Mouse (Mus musculus): ENCODE data around the gene Fank1.

Fank1 gene

DNA sequence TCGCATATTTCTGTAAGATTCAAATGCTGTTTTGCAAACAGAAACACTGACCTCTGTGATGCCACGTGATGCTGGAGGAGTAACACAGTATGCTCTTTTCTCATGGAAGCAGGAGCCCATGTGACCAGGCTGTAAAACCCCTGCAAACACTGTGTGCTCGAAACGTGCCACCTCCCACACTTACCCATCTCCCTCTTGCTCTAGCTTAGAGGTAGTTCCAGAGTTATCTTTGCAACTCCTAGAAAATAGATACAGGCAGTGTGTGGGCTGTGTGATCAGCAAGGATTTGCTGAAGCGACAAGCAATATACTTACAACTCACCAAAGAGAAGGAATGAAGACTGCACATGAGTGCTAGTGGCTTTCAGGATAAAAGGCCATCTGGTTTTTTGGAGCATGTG lies 8.1 kb upstream of the Fank1 start:
- no peak for DNase-seq

DNA sequence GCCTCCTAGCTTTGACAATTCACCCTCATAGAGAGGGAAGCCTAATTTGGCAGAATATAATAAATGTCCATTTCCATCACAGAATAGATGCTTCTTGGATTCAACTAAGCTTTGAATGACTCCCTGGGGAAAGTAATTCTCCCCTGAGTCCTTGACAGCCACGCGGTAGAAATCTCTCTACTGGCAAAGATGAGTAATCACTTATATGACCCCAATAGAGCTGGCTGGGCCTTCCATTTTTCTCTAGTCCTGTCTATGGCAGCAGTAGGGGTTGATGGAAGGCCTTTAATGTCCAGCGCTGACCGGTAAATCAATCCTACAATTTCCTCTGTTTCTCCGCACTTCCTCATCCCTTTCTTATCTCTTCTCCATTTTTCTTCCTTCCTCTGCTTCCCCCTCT lies 1.5 kb upstream of the Fank1 start:
- DNase-seq, result no peak

DNA sequence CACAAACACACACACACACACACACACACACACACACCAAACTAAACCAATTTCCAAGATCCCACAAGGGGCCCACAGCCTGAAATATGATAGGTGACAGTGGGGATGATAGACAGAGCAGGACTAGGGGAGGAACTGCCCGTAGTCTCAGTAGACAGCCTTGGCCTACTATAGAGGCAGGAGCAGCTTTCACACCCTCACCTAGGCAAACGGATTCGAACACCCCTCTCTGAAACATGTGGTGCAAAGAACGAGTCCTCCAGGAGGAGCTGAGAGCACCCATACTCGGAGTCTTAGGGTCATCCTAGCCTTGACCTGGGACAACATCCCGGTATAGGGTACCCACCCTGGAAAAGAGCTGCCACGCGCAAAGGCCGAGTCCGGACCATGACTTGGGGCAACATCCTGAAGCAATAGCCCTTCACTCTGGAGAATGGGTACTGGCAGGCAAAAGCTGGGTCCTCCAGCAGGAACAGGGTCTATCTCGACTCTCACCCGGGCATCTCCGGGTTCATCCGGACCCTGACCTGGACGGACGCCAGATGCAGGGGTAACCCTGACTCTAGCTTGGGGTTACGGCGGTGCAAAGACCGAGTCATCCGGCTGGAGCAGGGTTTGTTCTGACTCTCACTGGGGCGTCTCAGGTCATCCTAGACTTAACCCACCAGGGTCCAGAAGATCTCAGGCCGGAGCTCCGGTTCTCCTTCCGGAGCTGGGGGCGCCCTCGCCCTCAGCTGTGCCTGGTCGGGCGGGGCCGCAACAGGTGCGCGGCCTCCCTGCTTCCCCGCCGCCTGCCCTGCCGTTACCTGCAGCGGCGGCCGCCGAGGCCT lies 650 bp upstream of the Fank1 start:
- DNase-seq, result peak; percentile 53

- no peak for DNase-seq
Observed at GRCm38 (mm10) chr7:133781583-133781982, 4.9 kb downstream of the Fank1 start.

GRCm38 (mm10) chr7:133781991-133782390 lies 5.3 kb downstream of the Fank1 start:
- DNase-seq, result no peak

GRCm38 (mm10) chr7:133782717-133783435 lies 6.2 kb downstream of the Fank1 start, which contains the start of gene Dhx32:
TSS of gene Dhx32 (minus strand) at chr7:133782726.
- peak; percentile 80 for DNase-seq

DNA sequence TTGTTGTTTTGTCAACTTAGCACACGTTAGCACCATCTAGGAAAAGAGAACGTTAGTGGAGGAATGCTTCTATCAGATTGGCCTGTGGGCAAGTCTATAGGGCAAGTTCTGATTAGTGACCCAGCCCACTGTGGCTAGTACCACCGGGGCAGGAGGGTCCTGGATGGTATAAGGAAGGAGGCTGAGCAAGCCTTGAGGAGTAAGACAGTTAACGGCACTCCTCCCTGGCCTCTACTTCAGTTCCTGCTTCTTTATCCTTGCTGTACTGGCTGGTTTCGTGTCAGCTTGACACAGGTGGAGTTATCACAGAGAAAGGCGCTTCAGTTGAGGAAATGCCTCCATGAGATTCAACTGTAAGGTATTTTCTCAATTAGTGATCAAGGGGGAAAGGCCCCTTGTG lies 10.9 kb downstream of the Fank1 start:
- no peak for DNase-seq

DNA sequence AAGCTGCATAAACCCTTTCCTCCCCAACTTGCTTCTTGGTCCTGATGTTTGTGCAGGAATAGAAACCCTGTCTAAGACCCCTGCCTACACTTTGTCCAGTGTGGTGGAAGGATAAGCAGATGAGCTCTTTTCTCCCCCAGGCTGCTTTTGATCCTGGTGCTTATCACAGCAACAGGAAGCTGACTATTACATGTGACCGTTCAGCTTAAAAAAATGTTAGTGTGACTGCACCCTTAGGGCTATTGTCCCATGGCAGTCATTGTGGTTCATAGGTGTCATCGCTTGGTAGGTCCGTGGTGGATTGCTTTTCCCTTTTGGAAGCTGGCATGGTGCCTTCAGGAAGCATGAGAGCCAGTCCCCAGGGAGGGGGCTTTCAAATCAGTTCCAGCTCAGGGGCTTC lies 11.5 kb downstream of the Fank1 start:
- no peak for DNase-seq

- DNase-seq, result no peak
Observed at GRCm38 (mm10) chr7:133790171-133790570, 13.5 kb downstream of the Fank1 start.

DNA sequence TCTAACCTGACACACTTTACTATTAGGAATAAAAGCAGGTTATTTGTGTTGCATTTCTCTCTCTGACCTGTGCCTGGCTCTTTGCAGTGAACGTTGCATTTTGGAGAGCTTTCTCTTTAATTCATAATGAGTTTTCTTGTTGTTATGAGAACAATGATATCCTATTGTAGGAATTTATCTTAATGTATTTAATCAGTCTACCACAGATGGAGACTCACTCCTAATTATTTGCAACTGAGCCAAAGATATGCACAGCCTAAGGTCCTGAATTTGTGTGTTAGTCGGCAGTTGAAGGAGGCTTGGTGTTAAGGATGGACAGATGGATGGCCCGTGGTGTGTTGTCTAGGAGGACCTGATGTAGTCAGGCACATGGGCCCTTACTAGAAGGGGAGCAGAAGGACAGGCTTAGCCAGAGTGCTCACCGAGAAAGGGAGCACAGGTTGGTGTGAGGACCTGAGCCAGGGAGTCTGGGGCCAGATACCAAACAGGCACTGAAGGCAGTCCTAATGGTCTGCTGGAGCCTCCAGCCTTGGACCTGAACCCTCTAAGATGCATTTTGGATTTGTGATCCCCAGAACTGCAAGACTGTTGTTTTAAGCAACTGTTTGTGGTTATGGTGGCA lies 14.1 kb downstream of the Fank1 start:
- no peak for DNase-seq

DNA sequence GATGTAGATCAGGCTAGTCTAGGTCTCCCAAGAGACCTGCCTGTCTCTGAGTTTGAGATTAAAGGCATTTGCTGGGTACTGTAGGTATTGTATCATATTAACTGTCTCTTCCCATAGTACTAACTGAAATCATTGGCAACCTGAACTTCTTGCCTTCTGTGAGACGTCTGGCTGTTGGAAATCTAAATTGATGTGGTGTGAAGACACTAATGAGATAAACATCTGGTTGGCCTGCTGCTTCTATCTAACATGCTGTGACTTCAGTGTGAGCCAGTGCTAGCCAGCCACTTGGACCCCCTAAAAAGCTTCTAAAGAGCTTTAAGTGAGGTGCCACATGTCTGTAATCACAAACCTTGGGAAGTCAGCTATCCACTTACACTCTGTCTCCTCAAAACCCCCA lies 16.1 kb downstream of the Fank1 start:
- DNase-seq, result no peak

GRCm38 (mm10) chr7:133793248-133794131 lies 16.8 kb downstream of the Fank1 start:
- peak; percentile 42 for DNase-seq

- no peak for DNase-seq
Observed at GRCm38 (mm10) chr7:133794720-133795119, 18.1 kb downstream of the Fank1 start.

DNA sequence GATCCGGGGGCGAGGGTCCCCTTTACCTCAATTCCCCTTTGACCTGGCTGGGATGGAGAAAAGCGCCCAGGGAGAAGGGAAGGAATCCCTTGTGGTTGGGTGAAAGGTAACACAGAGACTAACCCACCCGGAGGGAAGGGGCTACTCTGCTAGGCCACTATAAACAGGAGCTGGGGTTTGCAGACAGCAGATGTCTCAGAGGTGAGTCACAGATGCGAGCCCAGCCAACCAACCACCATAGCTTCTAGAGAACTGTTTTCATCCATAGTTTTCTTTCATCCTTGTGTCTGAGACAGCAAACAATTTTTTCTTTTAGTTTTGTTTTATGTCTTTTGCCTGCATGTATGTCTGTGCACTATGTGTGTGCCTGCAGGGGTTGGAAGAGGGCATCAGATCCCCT lies 23.3 kb downstream of the Fank1 start:
- DNase-seq, result no peak

- DNase-seq, result peak; percentile 30
Observed at GRCm38 (mm10) chr7:133801823-133802222, 25.2 kb downstream of the Fank1 start.

DNA sequence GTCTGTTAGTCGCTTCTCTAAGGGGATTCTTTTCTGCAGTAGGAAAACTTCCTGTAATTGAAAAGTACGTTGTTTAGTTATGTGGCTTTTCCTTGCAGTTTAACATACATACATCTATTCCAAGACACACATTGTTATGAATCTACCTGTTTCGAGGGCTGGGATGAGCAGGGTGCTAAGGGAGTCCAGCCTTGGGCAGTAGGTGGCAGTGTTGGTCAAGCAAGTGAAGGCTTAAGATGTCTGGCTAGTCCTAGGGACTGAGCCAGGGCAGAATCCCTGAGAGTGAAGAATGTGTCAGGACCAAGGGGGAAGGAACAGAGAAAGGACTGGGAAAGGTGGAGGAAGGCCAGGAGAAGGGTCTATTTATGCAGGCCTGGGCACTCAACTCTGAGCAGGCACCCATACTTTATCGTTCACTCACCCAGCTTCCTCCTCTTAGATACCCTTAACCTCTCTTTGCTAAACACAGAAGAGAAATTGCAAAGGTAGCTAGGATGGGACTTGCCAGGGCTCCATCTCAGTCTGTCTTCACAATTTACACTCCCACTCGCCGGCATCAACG lies 29.0 kb downstream of the Fank1 start:
- peak; percentile 78 for DNase-seq

GRCm38 (mm10) chr7:133812927-133813326 lies 36.3 kb downstream of the Fank1 start:
- no peak for DNase-seq

DNA sequence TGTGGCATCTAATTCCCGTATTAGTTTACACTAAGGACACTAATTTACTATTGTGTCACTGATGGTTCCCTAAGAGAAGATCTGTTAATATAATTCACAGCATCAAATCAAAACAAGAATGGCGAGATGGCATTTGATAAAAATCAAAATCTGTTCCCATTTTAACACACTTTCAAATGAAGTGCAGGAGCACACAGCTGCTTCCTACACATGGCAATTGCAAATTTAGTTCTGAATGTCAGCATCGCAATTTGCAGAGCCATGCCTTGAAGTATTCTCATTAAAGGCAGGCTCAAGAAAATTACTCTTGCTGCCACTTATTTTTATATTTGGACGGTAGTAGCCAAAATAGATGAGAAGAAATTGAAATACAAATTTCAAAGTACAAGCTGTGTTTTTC lies 36.7 kb downstream of the Fank1 start:
- no peak for DNase-seq

DNA sequence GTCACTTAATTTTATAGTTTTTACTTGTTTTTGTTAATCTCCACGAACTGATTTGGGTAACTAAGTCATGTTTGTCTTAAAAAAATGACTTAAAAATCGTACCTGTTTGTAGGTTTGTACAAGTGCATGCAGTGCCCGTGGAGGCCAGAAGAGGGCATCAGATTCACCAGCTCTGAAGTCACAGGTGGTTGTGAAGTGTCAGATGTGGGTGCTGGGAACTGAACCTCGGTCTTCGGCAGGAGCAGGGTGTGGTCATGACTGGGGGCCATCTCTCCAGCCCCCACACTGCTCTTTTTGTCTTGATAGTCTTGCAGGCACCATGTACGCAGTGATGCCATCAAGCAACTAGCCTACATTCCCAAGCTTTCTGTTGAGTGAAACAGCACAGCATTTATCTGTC lies 47.1 kb downstream of the Fank1 start:
- no peak for DNase-seq

DNA sequence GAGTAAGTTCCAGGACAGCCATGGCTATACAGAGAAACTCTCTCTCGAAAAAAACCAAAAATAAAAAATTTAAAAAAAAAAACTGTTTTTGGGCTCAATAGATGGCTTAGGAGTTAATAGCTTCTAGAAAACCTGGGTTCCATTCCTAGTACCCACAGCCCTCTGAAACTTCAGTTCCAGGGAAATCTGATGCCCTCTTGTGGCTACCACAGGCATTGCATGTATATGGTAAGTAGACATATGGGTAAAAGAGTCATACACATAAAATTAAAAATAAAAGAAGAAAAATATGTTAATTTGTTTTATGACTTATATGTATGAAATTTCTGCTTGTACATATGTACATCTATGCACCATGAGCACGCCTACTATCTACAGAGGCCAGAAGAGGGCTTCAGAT lies 47.9 kb downstream of the Fank1 start:
- peak; percentile 10 for DNase-seq

DNA sequence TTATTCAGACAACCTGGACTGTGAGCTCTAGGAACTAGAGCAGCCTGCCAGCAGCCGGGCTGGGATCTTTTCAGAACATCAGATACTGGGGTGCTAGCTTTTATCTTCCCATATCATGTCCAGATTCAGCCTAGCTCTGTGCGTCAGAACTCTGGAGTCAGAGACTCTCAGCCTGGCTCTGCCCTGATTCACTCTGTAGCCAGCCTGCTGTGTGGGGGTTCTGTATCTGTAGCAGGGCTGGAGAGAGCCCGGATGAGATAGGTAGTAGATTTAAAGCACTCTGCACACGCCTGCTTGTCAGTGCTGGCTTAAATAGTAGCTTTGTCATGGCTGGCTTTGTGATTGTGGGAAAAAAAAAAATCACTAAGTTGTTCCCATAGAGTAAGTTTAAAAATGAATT lies 51.9 kb downstream of the Fank1 start:
- no peak for DNase-seq

DNA sequence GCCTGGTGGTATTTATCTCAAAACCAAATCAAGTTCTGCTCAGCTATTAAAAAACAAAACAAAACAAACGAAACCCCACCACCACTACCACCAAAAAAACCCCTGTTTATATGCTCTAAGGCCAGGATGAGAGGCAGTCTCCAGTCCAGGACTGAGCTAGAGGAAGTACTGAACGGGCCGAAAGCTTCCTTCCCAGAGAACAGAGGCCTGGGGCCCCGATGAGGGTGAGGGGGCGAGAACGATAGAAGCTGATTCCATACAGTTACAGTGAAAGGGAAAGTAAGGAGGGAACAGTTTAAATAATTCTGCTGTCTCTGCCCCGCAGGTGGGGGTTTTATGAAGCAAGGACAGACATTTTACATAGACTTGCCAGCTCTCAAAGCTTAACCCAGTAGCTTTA lies 52.9 kb downstream of the Fank1 start:
- no peak for DNase-seq

DNA sequence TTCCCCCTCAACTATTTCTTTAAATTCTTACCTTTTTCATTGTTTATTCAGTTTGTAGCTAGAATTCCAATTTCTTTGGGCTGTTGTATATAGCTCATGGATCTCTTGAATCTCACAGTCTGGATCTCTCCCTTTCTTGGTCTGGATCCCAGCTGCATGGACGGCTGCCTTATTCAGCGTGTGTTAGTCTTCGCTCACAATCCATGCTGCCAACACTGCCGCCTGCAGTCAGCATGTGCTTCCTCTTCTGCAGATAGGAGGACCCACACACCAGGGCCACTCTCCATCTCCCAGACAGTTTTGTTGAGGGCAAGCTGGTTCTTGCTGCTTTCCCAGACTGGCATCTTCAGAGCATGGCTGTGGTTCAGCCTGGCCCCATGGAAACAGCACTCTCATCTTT lies 62.9 kb downstream of the Fank1 start:
- DNase-seq, result peak; percentile 31
